Mouse (Mus musculus) MEL (cell line): ENCODE measurements around the gene Trafd1. TPM values are rescaled to one million over a fixed set of nuclear protein-coding genes. Genes with fewer than 3 reads are reported as not detected.

Experiments
- DNase-seq: peaks from one replicate; pipeline ENCODE4 v3.0.0; 2011; ENCODE audit warnings: low read depth, low spot score
- H3K27ac ChIP-seq: 2 replicates; pipeline ENCODE4 v1.5.1; 2012; ENCODE audit warnings: low read depth, mild to moderate bottlenecking, control low read depth, low read length, moderate library complexity; ENCODE audit not compliant: control insufficient read depth
- H3K27me3 ChIP-seq, 2 experiments: fragments of 150-350 bp in 1 of 2; sonication (generic) in 1 of 2; 2 replicates each; pipeline ENCODE4 v1.6.1; 2012; ENCODE audit warnings: low read length in 2 of 2, mild to moderate bottlenecking in 2 of 2, improper control_type of control experiment in 1 of 2, moderate library complexity in 1 of 2; ENCODE audit not compliant: insufficient read depth in 2 of 2, control insufficient read depth in 1 of 2
- H3K36me3 ChIP-seq, 2 experiments: 2 replicates each; pipeline ENCODE4 v1.6.1; 2012 to 2014; ENCODE audit warnings: low read length in 2 of 2, improper control_type of control experiment in 1 of 2, inconsistent platforms in 1 of 2, mild to moderate bottlenecking in 1 of 2; ENCODE audit not compliant: insufficient read depth in 2 of 2, control insufficient read depth in 1 of 2
- H3K4me1 ChIP-seq, 2 experiments: fragments of 150-350 bp in 1 of 2; sonication (generic) in 1 of 2; 2 replicates each; pipeline ENCODE4 v1.6.1; 2012; ENCODE audit warnings: low read length in 2 of 2, improper control_type of control experiment in 1 of 2, mild to moderate bottlenecking in 1 of 2; ENCODE audit not compliant: insufficient read depth in 2 of 2, control insufficient read depth in 1 of 2
- H3K4me3 ChIP-seq, 2 experiments: fragments of 150-350 bp in 1 of 2; sonication (generic) in 1 of 2; 2 replicates each; pipeline ENCODE4 v1.5.1; 2012; ENCODE audit warnings: low read depth in 2 of 2, low read length in 2 of 2, mild to moderate bottlenecking in 2 of 2, moderate library complexity in 2 of 2, control low read depth in 1 of 2, improper control_type of control experiment in 1 of 2; ENCODE audit not compliant: control insufficient read depth in 1 of 2, insufficient read depth in 1 of 2
- H3K79me2 ChIP-seq: 2 replicates; pipeline ENCODE4 v1.6.1; 2012; ENCODE audit warnings: mild to moderate bottlenecking, low read length, moderate library complexity; ENCODE audit not compliant: control insufficient read depth, poor library complexity, insufficient read depth
- H3K9ac ChIP-seq: 2 replicates; pipeline ENCODE4 v1.6.1; 2012; ENCODE audit warnings: low read depth, mild to moderate bottlenecking, control low read depth, low read length, moderate library complexity; ENCODE audit not compliant: control insufficient read depth, poor library complexity, severe bottlenecking
- H3K9me3 ChIP-seq: fragments of 150-350 bp; sonication (generic); replicated peaks from 2 replicates; pipeline ENCODE4 v1.6.1; 2012; ENCODE audit warnings: mild to moderate bottlenecking, low read length, improper control_type of control experiment, moderate library complexity; ENCODE audit not compliant: insufficient read depth
- BHLHE40 ChIP-seq: IDR thresholded peaks from 2 replicates; pipeline ENCODE4 v1.6.1; 2012; ENCODE audit warnings: low read depth, mild to moderate bottlenecking, inconsistent platforms, low read length, improper control_type of control experiment, borderline replicate concordance
- CHD2 ChIP-seq: IDR thresholded peaks from 2 replicates; pipeline ENCODE4 v1.6.1; 2011; ENCODE audit warnings: low read length, improper control_type of control experiment
- GATA1 ChIP-seq: IDR thresholded peaks from 2 replicates; pipeline ENCODE4 v1.6.1; 2011; ENCODE audit warnings: low read depth, low read length, improper control_type of control experiment
- HCFC1 ChIP-seq: IDR thresholded peaks from 2 replicates; pipeline ENCODE4 v1.6.1; 2012; ENCODE audit warnings: low read depth, mild to moderate bottlenecking, inconsistent platforms, low read length, improper control_type of control experiment, moderate library complexity
- MAFK ChIP-seq: IDR thresholded peaks from 2 replicates; pipeline ENCODE4 v1.6.1; 2011; ENCODE audit warnings: low read depth, mild to moderate bottlenecking, low read length, improper control_type of control experiment, borderline replicate concordance
- MAX ChIP-seq: IDR thresholded peaks from 2 replicates; pipeline ENCODE4 v1.6.1; 2011; ENCODE audit warnings: low read length, improper control_type of control experiment
- MEF2A ChIP-seq: IDR thresholded peaks from 2 replicates; pipeline ENCODE4 v1.6.1; 2014; ENCODE audit warnings: low read depth, mild to moderate bottlenecking, inconsistent platforms, low read length, improper control_type of control experiment; ENCODE audit not compliant: poor library complexity, insufficient replicate concordance, severe bottlenecking; ENCODE audit errors: extremely low read depth
- MXI1 ChIP-seq: IDR thresholded peaks from 2 replicates; pipeline ENCODE4 v1.6.1; 2011; ENCODE audit warnings: mild to moderate bottlenecking, low read depth, low read length, improper control_type of control experiment
- MYB ChIP-seq: IDR thresholded peaks from 2 replicates; pipeline ENCODE4 v1.6.1; 2011; ENCODE audit warnings: mild to moderate bottlenecking, low read depth, low read length, improper control_type of control experiment
- MYC ChIP-seq: IDR thresholded peaks from 2 replicates; pipeline ENCODE4 v1.6.1; 2011; ENCODE audit warnings: low read depth, mild to moderate bottlenecking, low read length, improper control_type of control experiment, moderate library complexity
- NELFE ChIP-seq: IDR thresholded peaks from 2 replicates; pipeline ENCODE4 v1.6.1; 2011; ENCODE audit warnings: low read depth, low read length, improper control_type of control experiment
- NRF1 ChIP-seq: IDR thresholded peaks from 2 replicates; pipeline ENCODE4 v1.6.1; 2014; ENCODE audit warnings: low read depth, mild to moderate bottlenecking, inconsistent platforms, low read length, improper control_type of control experiment, moderate library complexity; ENCODE audit not compliant: poor library complexity, insufficient read depth, severe bottlenecking
- POLR2AphosphoS2 ChIP-seq: IDR thresholded peaks from 2 replicates; pipeline ENCODE4 v1.6.1; 2011; ENCODE audit warnings: low read length, improper control_type of control experiment
- RCOR1 ChIP-seq: IDR thresholded peaks from 2 replicates; pipeline ENCODE4 v1.6.1; 2012; ENCODE audit warnings: low read depth, mild to moderate bottlenecking, inconsistent platforms, low read length, improper control_type of control experiment
- SIN3A ChIP-seq: IDR thresholded peaks from 2 replicates; pipeline ENCODE4 v1.6.1; 2012; ENCODE audit warnings: low read length, improper control_type of control experiment, inconsistent platforms
- SMC3 ChIP-seq: IDR thresholded peaks from 2 replicates; pipeline ENCODE4 v1.6.1; 2011; ENCODE audit warnings: low read depth, low read length, improper control_type of control experiment
- TAL1 ChIP-seq: IDR thresholded peaks from 2 replicates; pipeline ENCODE4 v1.6.1; 2012; ENCODE audit warnings: mild to moderate bottlenecking, inconsistent platforms, low read length, moderate library complexity, mixed read lengths
- TBP ChIP-seq: IDR thresholded peaks from 2 replicates; pipeline ENCODE4 v1.8.0; 2011; ENCODE audit warnings: low read depth, low read length, improper control_type of control experiment
- TCF12 ChIP-seq: IDR thresholded peaks from 2 replicates; pipeline ENCODE4 v1.6.1; 2014; ENCODE audit warnings: low read depth, mild to moderate bottlenecking, inconsistent platforms, low read length, improper control_type of control experiment, moderate library complexity
- UBTF ChIP-seq: IDR thresholded peaks from 2 replicates; pipeline ENCODE4 v1.6.1; 2012; ENCODE audit warnings: low read depth, mild to moderate bottlenecking, inconsistent platforms, low read length, improper control_type of control experiment, moderate library complexity, borderline replicate concordance; ENCODE audit not compliant: insufficient read depth
- ZC3H11A ChIP-seq: IDR thresholded peaks from 2 replicates; pipeline ENCODE4 v1.6.1; 2012; ENCODE audit warnings: low read depth, mild to moderate bottlenecking, inconsistent platforms, low read length, improper control_type of control experiment
- ZKSCAN1 ChIP-seq: IDR thresholded peaks from 2 replicates; pipeline ENCODE4 v1.6.1; 2012; ENCODE audit warnings: low read depth, mild to moderate bottlenecking, inconsistent platforms, low read length, improper control_type of control experiment, moderate library complexity
- ZMIZ1 ChIP-seq: IDR thresholded peaks from 2 replicates; pipeline ENCODE4 v1.6.1; 2012; ENCODE audit warnings: low read depth, mild to moderate bottlenecking, inconsistent platforms, low read length, improper control_type of control experiment, moderate library complexity
- polyA plus RNA-seq, 2 experiments: library from polyadenylated mRNA; stranded (reverse) in 1 of 2; unstranded in 1 of 2; fragments of >175 nt in 1 of 2; fragments of >200 nt in 1 of 2; gene quantifications; 2 replicates each; pipeline versions ENCODE4 v1.2.1 to v1.2.4; 2012; ENCODE audit warnings: low replicate concordance in 2 of 2, low read depth in 1 of 2; ENCODE audit not compliant: insufficient read length in 2 of 2, insufficient read depth in 1 of 2, missing spikeins in 1 of 2
- total RNA-seq: library from RNA; depleted of rRNA; stranded (reverse); fragments of 300-350 nt; gene quantifications from 2 replicates; pipeline ENCODE4 v1.2.3, GENCODE M21; 2012

Trafd1 gene
- total and polyA plus RNA-seq, 3 experiments, result 12.9 to 21.4 TPM; not detected in 1

GRCm38 (mm10) chr5:121329333-121330058 lies 55.9 kb downstream of the Trafd1 start:
- TF ChIP-seq NRF1, result no peak
- TF ChIP-seq TBP, result no peak
- TF ChIP-seq MAX, result no peak
- no peak for TF ChIP-seq ZMIZ1
- TF ChIP-seq MYB, result no peak
- TF ChIP-seq CHD2, result no peak
- TF ChIP-seq, all 39 proteins: peak for 0
- Histone ChIP-seq H3K9me3 (no peaks in the 10 kb centered on the region), H3K4me3 (no peak overlapping the region), H3K27me3 (no peaks in the 10 kb centered on the region), H3K4me1 (no peaks in the 10 kb centered on the region), H3K9ac (no peak overlapping the region), H3K27ac (no peak overlapping the region), H3K79me2 (no peaks in the 10 kb centered on the region), H3K36me3 (peaks cover 0 to 6% of the 10 kb centered on the region in 2 experiments; a peak in 2 of 4 replicates)
- DNase-seq, result no peak

GRCm38 (mm10) chr5:121326079-121326805 lies 59.2 kb downstream of the Trafd1 start:
- DNase-seq, result no peak
- Histone ChIP-seq H3K9me3 (no peaks in the 10 kb centered on the region), H3K4me1 (no peaks in the 10 kb centered on the region), H3K27ac (no peak overlapping the region), H3K27me3 (no peaks in the 10 kb centered on the region), H3K9ac (no peak overlapping the region), H3K4me3 (no peak overlapping the region), H3K79me2 (no peaks in the 10 kb centered on the region), H3K36me3 (peaks cover 0 to 4% of the 10 kb centered on the region in 2 experiments; a peak in 2 of 4 replicates)
- TF ChIP-seq NRF1 (no peak), MAFK (no peak), ZMIZ1 (no peak), SIN3A (no peak), TAL1 (no peak), NELFE (no peak), HCFC1 (no peak), RCOR1 (no peak), SMC3 (no peak), MXI1 (no peak), BHLHE40 (no peak), GATA1 (no peak), ZKSCAN1 (no peak), MYC (no peak), TCF12 (no peak), UBTF (no peak), MEF2A (no peak), ZC3H11A (no peak), POLR2AphosphoS2 (no peak)
- TF ChIP-seq, all 39 proteins: peak for 0
